Mouse (Mus musculus) stomach, postnatal 0 days (tissue): ENCODE data around the gene Txnrd1. TPM values are rescaled to one million over a fixed set of nuclear protein-coding genes. Genes with fewer than 3 reads are reported as not detected.

ENCODE experiments used
- ATAC-seq: fragments of 200-750 bp; cut with Nextera tagmentation; 2 replicates; pipeline ENCODE4 v1.8.0; 2017; ENCODE audit not compliant: low FRiP score, low TSS enrichment
- DNase-seq: peaks from one replicate; pipeline ENCODE4 v3.0.0-alpha.2; 2016; ENCODE audit warnings: low spot score
- H3K27ac ChIP-seq: fragments of 300-500 bp; sonication (generic); replicated peaks from 2 replicates; pipeline ENCODE4 v1.5.1; 2014; ENCODE audit warnings: mild to moderate bottlenecking, control low read depth
- H3K27me3 ChIP-seq: fragments of 300-500 bp; sonication (generic); 2 replicates; pipeline ENCODE4 v1.6.1; 2014; ENCODE audit warnings: low read length; ENCODE audit not compliant: control insufficient read depth, insufficient read depth
- H3K36me3 ChIP-seq: fragments of 300-500 bp; sonication (generic); 2 replicates; pipeline ENCODE4 v1.6.1; 2014; ENCODE audit warnings: low read length, mixed read lengths; ENCODE audit not compliant: control insufficient read depth, insufficient read depth
- H3K4me1 ChIP-seq: fragments of 300-500 bp; sonication (generic); replicated peaks from 2 replicates; pipeline ENCODE4 v1.6.1; 2014; ENCODE audit warnings: antibody characterized with exemption; ENCODE audit not compliant: control insufficient read depth, insufficient read depth
- H3K4me2 ChIP-seq: fragments of 300-500 bp; sonication (generic); replicated peaks from 2 replicates; pipeline ENCODE4 v1.6.1; 2014; ENCODE audit warnings: low read depth, mild to moderate bottlenecking, control low read depth, moderate library complexity
- H3K4me3 ChIP-seq: fragments of 300-500 bp; sonication (generic); 2 replicates; pipeline ENCODE4 v1.5.1; 2014; ENCODE audit warnings: low read depth, low read length, control low read depth
- H3K9ac ChIP-seq: fragments of 300-500 bp; sonication (generic); 2 replicates; pipeline ENCODE4 v1.6.1; 2014; ENCODE audit warnings: mild to moderate bottlenecking, low read length, control low read depth, mixed read lengths
- H3K9me3 ChIP-seq: fragments of 300-500 bp; sonication (generic); 2 replicates; pipeline ENCODE4 v1.6.1; 2016; ENCODE audit warnings: low read length; ENCODE audit not compliant: control insufficient read depth
- CTCF ChIP-seq: IDR thresholded peaks from 2 replicates; pipeline ENCODE4 v1.5.1; 2016; ENCODE audit warnings: antibody characterized with exemption, low read depth, mild to moderate bottlenecking, moderate library complexity
- EP300 ChIP-seq: optimal IDR thresholded peaks from 2 replicates; pipeline ENCODE3; 2016; ENCODE audit warnings: antibody characterized with exemption
- WGBS: fragments of 180-500 bp; shearing (Covaris S2); extraction: QIAGEN DNeasy Blood & Tissue Kit; methylation state at CpG from one replicate; pipeline ENCODE4 v1.1.7; 2014; 5-methylcytosine and 5-hydroxymethylcytosine counted together
- polyA plus RNA-seq: library from polyadenylated mRNA; unstranded; fragments of >200 nt; fragmentation: Nextera tagmentation; extraction: Ambion mirVana; gene quantifications from 2 replicates; pipeline ENCODE4 v1.2.1, GENCODE M21; 2015

Txnrd1 gene
- polyA plus RNA-seq, 1 experiment from 2014 or later = 61.9 TPM

- H3K9ac ChIP-seq = peak overlapping the region; percentile 78
- no peaks in the 10 kb centered on the region for H3K9me3 ChIP-seq
- H3K4me2 ChIP-seq = peak overlapping the region; percentile 82
- 51% methylated on average over 10 of the region's 10 CpGs for WGBS
- no peaks in the 10 kb centered on the region for H3K36me3 ChIP-seq
- peak overlapping the region; percentile 72 for H3K4me3 ChIP-seq
- H3K27ac ChIP-seq = peak overlapping the region; percentile 96
- no peaks in the 10 kb centered on the region for H3K27me3 ChIP-seq
- no peak for TF ChIP-seq CTCF
- no peak for TF ChIP-seq EP300
- DNase-seq (peak; percentile 40), ATAC-seq (no peak)
- H3K4me1 ChIP-seq = no peaks in the 10 kb centered on the region
Observed at GRCm38 (mm10) chr10:82858032-82858680, 24.4 kb downstream of the Txnrd1 start.

GRCm38 (mm10) chr10:82858691-82859532 lies 25.2 kb downstream of the Txnrd1 start:
- peak overlapping the region; percentile 82 for H3K4me2 ChIP-seq
- ATAC-seq = peak; percentile 90
- peak overlapping the region; percentile 78 for H3K9ac ChIP-seq
- peak overlapping the region; percentile 96 for H3K27ac ChIP-seq
- no peaks in the 10 kb centered on the region; the same call in 1 of the 2 replicates for H3K36me3 ChIP-seq
- DNase-seq = peak; percentile 93
- 0 out of 2 replicates have a peak, but pooled peaks cover under 1% of the 10 kb centered on the region for H3K4me1 ChIP-seq
- no peaks in the 10 kb centered on the region for H3K9me3 ChIP-seq
- no peaks in the 10 kb centered on the region for H3K27me3 ChIP-seq
- TF ChIP-seq CTCF = 0 out of 2 replicates have a peak, but pooled peaks have one; percentile 15
- TF ChIP-seq EP300 = no peak
- under 1% methylated on average over 49 of the region's 49 CpGs for WGBS
- H3K4me3 ChIP-seq = peak overlapping the region; percentile 72

GRCm38 (mm10) chr10:82859533-82859915 lies 25.8 kb downstream of the Txnrd1 start:
- peak overlapping the region; percentile 96 for H3K27ac ChIP-seq
- TF ChIP-seq CTCF (peak; percentile 68), EP300 (no peak)
- WGBS = under 1% methylated on average over 8 of the region's 8 CpGs
- peak; percentile 62 for DNase-seq
- 0 out of 2 replicates have a peak, but pooled peaks cover 3% of the 10 kb centered on the region for H3K4me1 ChIP-seq
- H3K9me3 ChIP-seq = no peaks in the 10 kb centered on the region
- peak overlapping the region; percentile 78 for H3K9ac ChIP-seq
- peak overlapping the region; percentile 72 for H3K4me3 ChIP-seq
- no peaks in the 10 kb centered on the region; the same call in 1 of the 2 replicates for H3K36me3 ChIP-seq
- H3K27me3 ChIP-seq = no peaks in the 10 kb centered on the region
- peak; percentile 48 for ATAC-seq
- H3K4me2 ChIP-seq = peak overlapping the region; percentile 82

- no peak for TF ChIP-seq EP300
- TF ChIP-seq CTCF = no peak
- H3K9me3 ChIP-seq = no peaks in the 10 kb centered on the region
- peak overlapping the region; percentile 82 for H3K4me2 ChIP-seq
- 1% methylated on average over 50 of the region's 50 CpGs for WGBS
- H3K4me1 ChIP-seq = 0 out of 2 replicates have a peak, but pooled peaks cover 3% of the 10 kb centered on the region
- no peaks in the 10 kb centered on the region; the same call in 1 of the 2 replicates for H3K36me3 ChIP-seq
- ATAC-seq (peak; percentile 51), DNase-seq (peak; percentile 82)
- peak overlapping the region; percentile 72 for H3K4me3 ChIP-seq
- peak overlapping the region; percentile 90 for H3K9ac ChIP-seq
- H3K27me3 ChIP-seq = no peaks in the 10 kb centered on the region
- peak overlapping the region; percentile 96 for H3K27ac ChIP-seq
Observed at GRCm38 (mm10) chr10:82860181-82860928, 26.6 kb downstream of the Txnrd1 start.

GRCm38 (mm10) chr10:82860929-82861315 lies 27.2 kb downstream of the Txnrd1 start:
- no peaks in the 10 kb centered on the region; the same call in 1 of the 2 replicates for H3K36me3 ChIP-seq
- 0 out of 2 replicates have a peak, but pooled peaks cover 3% of the 10 kb centered on the region for H3K4me1 ChIP-seq
- TF ChIP-seq EP300 (no peak), CTCF (no peak)
- H3K27ac ChIP-seq = peak overlapping the region; percentile 96
- H3K4me2 ChIP-seq = peak overlapping the region; percentile 82
- peak overlapping the region; percentile 72 for H3K4me3 ChIP-seq
- no peak for ATAC-seq
- no peaks in the 10 kb centered on the region for H3K9me3 ChIP-seq
- H3K9ac ChIP-seq = peak overlapping the region; percentile 90
- DNase-seq = no peak
- H3K27me3 ChIP-seq = no peaks in the 10 kb centered on the region
- WGBS = 9% methylated on average over 8 of the region's 8 CpGs
